Mouse (Mus musculus): ENCODE data around the gene Hspbap1. TPM values are rescaled to one million over a fixed set of nuclear protein-coding genes. Genes with fewer than 3 reads are reported as not detected.

Hspbap1 gene
- total and polyA plus RNA-seq, 3 experiments = 13.6 to 15.9 (median 15.3) TPM

GRCm38 (mm10) chr16:35768785-35769642, 1.2 kb upstream of the Hspbap1 start, which contains the start of gene Dirc2:
TSS of gene Dirc2 (minus strand) at chr16:35769356.
- DNase-seq (ENCODE audit: extremely low read depth) = no peak
- H3K4me2 ChIP-seq (ENCODE audit: insufficient read depth, low read depth, poor library complexity, severe bottlenecking) = peak within 1 kb of the TSS; percentile 96
- no peaks in the 10 kb centered on the region for H3K9me3 ChIP-seq (replicated peaks; ENCODE audit: low read length)
- H3K4me3 ChIP-seq (replicated peaks in 1 of 3; ENCODE audit: low read depth in 2 of 3, low read length in 2 of 3, poor library complexity in 1 of 3) = peak within 1 kb of the TSS; percentile 73 to 85 (median 82)
- dilution Hi-C loops (cut with MboI; ENCODE audit: extremely low pct_ligation_motif_present, extremely low pct_unique_long_range_greater_than_20kb, low sequenced_read_pairs) (no loop called here), in situ Hi-C loops (cut with MboI; ENCODE audit: low pct_ligation_motif_present, low pct_unique_long_range_greater_than_20kb, low sequenced_read_pairs) (no loop called here)
- H3K27me3 ChIP-seq (replicated peaks) = peaks cover 16% of the 10 kb centered on the region
- 0 out of 2 replicates have a peak within 1 kb of the TSS, but pooled peaks have one; percentile 9 for H3K27ac ChIP-seq (ENCODE audit: insufficient read depth, low read depth)
- peaks cover 6% of the 10 kb centered on the region; the same call in 1 of the 2 replicates for H3K79me2 ChIP-seq (replicated peaks; ENCODE audit: control insufficient read depth, extremely low read depth, insufficient read depth, poor library complexity, severe bottlenecking)
- H3K4me1 ChIP-seq (ENCODE audit: control insufficient read depth in 1 of 2, insufficient read depth in 2 of 2) = peaks cover 18 to 64% of the 10 kb centered on the region in 2 experiments
- H3K9ac ChIP-seq (ENCODE audit: insufficient read depth, low read depth) = peak within 1 kb of the TSS; percentile 87
- H3K36me3 ChIP-seq (replicated peaks in 1 of 2; ENCODE audit: control insufficient read depth in 1 of 2, insufficient read depth in 1 of 2, low read length in 1 of 2) = peaks cover 0 to 13% of the 10 kb centered on the region in 2 experiments
- TF ChIP-seq NELFE (IDR thresholded peaks at IDR 0.05; ENCODE audit: low read depth, low read length) (0 out of 2 replicates have a peak, but pooled peaks have one; percentile 24), UBTF (IDR thresholded peaks at IDR 0.05; ENCODE audit: low read depth, low read length) (peak; percentile 86; the same call in 1 of the 2 replicates), MAZ (IDR thresholded peaks at IDR 0.05; ENCODE audit: low read depth, low read length) (no peak), ETS1 (conservative IDR thresholded peaks at IDR 0.05; ENCODE audit: low read depth, low read length) (no peak), ZC3H11A (IDR thresholded peaks at IDR 0.05; ENCODE audit: low read depth, low read length) (no peak), USF2 (conservative IDR thresholded peaks at IDR 0.05; ENCODE audit: low read depth, low read length) (peak; percentile 56), GABPA (IDR thresholded peaks at IDR 0.05; ENCODE audit: insufficient replicate concordance, low read depth, low read length) (no peak), BHLHE40 (IDR thresholded peaks at IDR 0.05; ENCODE audit: low read depth, low read length) (peak; percentile 99), USF1 (IDR thresholded peaks at IDR 0.05; ENCODE audit: low read depth, low read length) (peak; percentile 65), NRF1 (IDR thresholded peaks at IDR 0.05; ENCODE audit: low read depth, low read length) (peak; percentile 91), ELF1 (IDR thresholded peaks at IDR 0.05; ENCODE audit: low read depth, low read length) (peak; percentile 42; the same call in 1 of the 2 replicates), MXI1 (IDR thresholded peaks at IDR 0.05; ENCODE audit: low read depth, low read length) (no peak), MAX (IDR thresholded peaks at IDR 0.05; ENCODE audit: low read length) (0 out of 2 replicates have a peak, but pooled peaks have one; percentile 66), TBP (conservative IDR thresholded peaks at IDR 0.05; ENCODE audit: low read depth, low read length) (no peak), MEF2A (IDR thresholded peaks at IDR 0.05; ENCODE audit: borderline replicate concordance, low read depth, low read length) (no peak)

GRCm38 (mm10) chr16:35771141-35771540, 966 bp downstream of the Hspbap1 start:
- H3K4me2 ChIP-seq (ENCODE audit: insufficient read depth, low read depth, poor library complexity, severe bottlenecking) = peak overlapping the region; percentile 77
- H3K27me3 ChIP-seq (replicated peaks) = peaks cover 16% of the 10 kb centered on the region
- in situ Hi-C loops (cut with MboI; ENCODE audit: low pct_ligation_motif_present, low pct_unique_long_range_greater_than_20kb, low sequenced_read_pairs) (loop anchor here (5.0 kb wide), 1 partner anchor 34 kb away; no protein-coding TSS in a partner anchor), dilution Hi-C loops (cut with MboI; ENCODE audit: extremely low pct_ligation_motif_present, extremely low pct_unique_long_range_greater_than_20kb, low sequenced_read_pairs) (no loop called here)
- H3K79me2 ChIP-seq (replicated peaks; ENCODE audit: control insufficient read depth, extremely low read depth, insufficient read depth, poor library complexity, severe bottlenecking) = peaks cover 4% of the 10 kb centered on the region; the same call in 1 of the 2 replicates
- peaks cover 11 to 52% of the 10 kb centered on the region in 2 experiments for H3K4me1 ChIP-seq (ENCODE audit: control insufficient read depth in 1 of 2, insufficient read depth in 2 of 2)
- no peaks in the 10 kb centered on the region for H3K9me3 ChIP-seq (replicated peaks; ENCODE audit: low read length)
- DNase-seq (ENCODE audit: extremely low read depth) = no peak
- TF ChIP-seq BHLHE40 (IDR thresholded peaks at IDR 0.05; ENCODE audit: low read depth, low read length) = 0 out of 2 replicates have a peak, but pooled peaks have one; percentile 16
- no peak for TF ChIP-seq SIN3A (IDR thresholded peaks at IDR 0.05; ENCODE audit: low read length)
- peak; percentile 75 for TF ChIP-seq MYC (IDR thresholded peaks at IDR 0.05; ENCODE audit: low read depth, low read length)
- H3K4me3 ChIP-seq (replicated peaks in 1 of 3; ENCODE audit: low read depth in 2 of 3, low read length in 2 of 3, poor library complexity in 1 of 3) = peak overlapping the region in 1 of 3 experiments; percentile 82
- H3K27ac ChIP-seq (ENCODE audit: insufficient read depth, low read depth) = no peak overlapping the region
- no peak overlapping the region for H3K9ac ChIP-seq (ENCODE audit: insufficient read depth, low read depth)
- H3K36me3 ChIP-seq (replicated peaks in 1 of 2; ENCODE audit: control insufficient read depth in 1 of 2, insufficient read depth in 1 of 2, low read length in 1 of 2) = peaks cover 0 to 16% of the 10 kb centered on the region in 2 experiments

Measured in CH12.LX (cell line).